Mouse (Mus musculus): ENCODE measurements around the gene Klrb1a.
A peak's percentile ranks its signal among the peaks of the same experiment; 100 is the strongest.

Gene Klrb1a

DNA sequence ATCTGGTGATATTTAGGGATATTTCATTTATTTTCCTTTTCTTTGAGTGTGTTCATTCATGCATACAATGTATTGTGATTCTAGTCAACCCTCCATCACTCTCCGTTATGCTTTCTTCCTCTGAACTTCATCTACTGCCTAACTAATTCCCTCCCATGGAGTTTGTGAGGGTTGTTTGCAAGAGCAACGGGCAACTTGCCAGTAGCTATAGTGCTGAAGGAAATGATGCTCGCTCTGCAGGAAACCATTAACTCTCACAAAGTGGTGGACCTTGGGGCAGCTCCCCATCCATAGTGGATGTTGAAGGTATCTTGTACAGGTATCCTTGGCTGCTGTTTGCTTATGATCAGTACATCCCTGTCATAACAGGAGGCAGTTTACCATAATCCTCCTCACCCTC lies 21.3 kb downstream of the Klrb1a start:
- no peak for DNase-seq (ENCODE audit: low read depth, low spot score)

DNA sequence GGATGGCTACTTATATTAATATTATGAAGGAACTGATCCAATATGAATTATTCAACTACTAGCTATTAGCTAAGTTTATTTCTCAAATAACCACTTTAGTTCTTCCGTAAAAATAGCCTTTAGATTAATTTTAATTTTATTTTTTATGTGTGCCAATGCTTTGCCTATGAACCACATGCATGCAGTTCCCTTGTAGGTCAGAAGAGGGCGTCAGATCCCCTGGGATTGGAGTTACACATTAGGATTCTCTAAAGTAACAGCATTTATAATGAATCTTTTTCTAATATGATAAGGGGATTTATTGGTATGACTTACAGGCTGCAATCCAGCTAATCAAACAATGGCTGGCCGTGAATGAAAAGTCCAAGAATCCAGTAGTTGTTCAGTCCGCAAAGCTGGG lies 23.8 kb downstream of the Klrb1a start:
- DNase-seq (ENCODE audit: low read depth, low spot score): no peak

DNA sequence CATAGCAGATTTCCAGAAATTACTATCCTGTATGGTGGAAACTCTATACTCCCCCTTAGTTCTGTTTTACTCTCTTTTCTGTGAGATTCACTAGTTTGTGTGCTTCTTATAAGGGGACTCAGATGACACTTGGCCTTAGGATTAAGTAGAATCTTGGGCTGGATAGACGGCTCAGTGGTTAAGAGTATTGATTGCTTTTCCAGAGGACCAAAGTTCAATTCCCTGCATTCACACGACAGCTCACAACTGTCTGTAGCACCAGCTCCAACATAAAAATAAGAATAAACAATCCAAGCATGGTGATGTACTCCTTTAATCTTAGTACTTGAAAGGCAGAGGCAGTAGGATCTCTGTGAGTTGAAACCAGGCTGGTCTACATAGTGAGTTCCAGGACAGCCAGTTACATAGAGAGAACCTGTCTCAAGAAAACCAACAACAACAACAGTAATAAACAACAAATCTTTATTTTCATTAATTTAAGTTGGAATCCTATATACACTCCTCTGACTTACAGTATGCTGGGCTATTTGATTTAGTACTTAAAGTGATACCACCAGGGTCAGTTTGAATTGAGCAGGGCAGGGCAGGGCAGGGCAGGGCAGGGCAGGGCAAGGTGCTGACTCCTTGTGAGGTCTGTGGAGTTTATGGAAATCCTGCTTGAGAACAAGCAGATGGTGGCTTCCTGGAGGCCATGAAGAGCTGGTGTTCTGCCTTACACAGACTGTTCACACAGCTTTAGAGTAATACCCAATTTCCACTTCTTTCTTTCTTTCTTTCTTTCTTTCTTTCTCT lies 24.9 kb downstream of the Klrb1a start:
- DNase-seq (ENCODE audit: low read depth, low spot score): no peak

DNA sequence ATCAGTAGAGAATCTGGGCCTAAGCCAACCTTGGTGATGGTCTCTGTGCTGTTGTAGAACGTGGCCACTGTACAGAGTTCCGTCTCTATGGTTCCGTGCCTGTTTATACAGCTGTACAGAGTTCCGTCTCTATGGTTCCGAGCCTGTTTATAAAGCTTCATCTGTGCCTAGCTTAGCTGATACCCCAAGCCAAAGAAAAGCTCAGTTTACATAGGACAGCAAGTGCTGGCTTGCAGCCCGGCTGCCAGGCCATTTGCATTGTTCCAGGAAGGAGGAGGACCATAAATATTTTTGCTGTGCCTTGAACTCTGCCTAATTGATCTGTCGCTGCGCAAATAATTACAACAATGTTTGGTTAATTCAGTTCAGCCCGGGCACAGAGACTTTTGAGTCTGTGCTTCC lies 26.2 kb downstream of the Klrb1a start:
- DNase-seq (ENCODE audit: low read depth, low spot score): peak; percentile 40

DNA sequence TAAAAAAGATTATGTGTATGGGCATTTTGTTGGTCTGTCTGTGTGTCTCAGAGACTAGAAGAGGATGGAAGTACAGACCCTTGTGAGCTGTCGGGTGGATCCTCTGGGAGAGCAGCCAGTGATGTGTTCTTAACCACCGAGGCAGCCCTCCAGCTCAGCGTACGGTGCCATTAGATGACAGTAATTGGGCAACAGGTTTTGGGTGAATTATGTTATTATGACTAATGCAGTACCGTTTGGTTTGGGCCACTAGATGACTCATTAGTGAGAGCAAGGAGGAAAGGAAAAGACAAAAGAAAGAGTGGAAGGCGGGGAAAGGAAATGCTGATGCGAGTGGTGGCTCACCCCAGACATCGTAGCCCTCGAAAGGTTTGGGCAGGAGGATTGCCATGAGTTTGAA lies 28.7 kb downstream of the Klrb1a start:
- DNase-seq (ENCODE audit: low read depth, low spot score): no peak

DNA sequence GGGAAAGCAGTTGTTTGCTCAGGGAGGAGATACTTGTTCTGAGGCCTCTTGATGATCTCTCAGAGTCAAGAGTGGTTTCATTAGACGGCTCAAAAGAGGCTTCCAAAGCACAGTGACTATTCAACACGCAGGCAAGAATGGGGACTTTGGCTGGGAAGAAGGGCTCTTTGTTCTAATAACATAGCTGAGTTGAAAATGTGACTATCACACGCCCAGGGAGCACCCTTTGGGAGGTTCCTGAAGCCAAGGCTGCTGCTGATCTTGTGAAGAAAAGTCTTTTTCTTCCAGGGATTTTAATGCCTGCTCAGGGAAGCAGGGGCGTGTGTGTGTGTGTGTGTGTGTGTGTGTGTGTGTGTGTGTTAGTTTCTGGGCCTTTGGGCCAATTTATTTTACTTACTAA lies 33.9 kb downstream of the Klrb1a start:
- no peak for DNase-seq (ENCODE audit: low read depth, low spot score)

DNA sequence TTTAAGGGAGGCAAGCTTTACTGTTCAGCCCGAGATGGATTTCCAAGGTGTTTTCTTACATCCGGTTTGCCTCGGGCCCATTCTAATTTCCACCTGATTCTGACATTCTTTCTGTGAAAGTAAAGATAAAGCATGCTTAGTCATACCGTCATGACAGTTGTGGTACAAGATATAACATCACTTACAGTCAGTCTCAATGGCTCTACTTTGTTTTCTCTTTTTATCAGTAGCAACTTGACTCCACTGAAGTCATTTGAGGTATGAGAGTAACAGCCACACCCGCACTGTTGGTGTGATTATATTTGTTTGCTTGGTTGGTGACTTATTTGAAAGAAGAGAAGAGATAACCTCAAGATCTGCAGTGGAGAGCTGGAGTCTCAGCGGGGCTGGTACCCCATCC lies 35.7 kb downstream of the Klrb1a start:
- DNase-seq (ENCODE audit: low read depth, low spot score): no peak

DNA sequence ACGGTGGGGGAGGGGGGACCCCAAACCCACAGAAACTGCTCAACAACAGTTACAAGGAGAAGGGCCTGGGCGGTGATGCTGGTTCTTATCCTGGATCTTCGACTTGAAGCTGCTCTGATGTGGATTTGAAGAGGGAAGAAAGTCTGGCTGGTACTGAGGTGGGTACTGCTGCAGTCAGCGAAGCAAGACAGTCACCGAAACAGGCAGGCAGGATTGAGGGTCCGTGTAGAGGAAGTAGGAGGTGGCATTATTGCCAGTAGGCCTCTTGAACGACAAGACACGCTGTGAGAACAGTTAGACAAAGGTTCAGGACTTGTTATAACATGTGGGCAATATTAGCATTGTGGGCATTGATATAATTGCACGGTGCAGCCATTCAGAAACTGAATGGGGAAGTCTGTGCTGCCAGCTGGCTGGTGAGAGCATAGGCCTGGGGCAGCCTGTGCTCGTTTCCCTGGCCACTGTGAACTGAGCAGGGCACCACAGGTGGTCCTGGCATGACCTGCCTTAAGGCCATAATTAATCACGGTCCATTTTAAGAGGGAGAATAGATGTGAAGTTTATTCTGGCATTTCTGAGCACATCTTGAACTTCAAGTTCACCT lies 37.6 kb downstream of the Klrb1a start:
- DNase-seq (ENCODE audit: low read depth, low spot score): no peak

DNA sequence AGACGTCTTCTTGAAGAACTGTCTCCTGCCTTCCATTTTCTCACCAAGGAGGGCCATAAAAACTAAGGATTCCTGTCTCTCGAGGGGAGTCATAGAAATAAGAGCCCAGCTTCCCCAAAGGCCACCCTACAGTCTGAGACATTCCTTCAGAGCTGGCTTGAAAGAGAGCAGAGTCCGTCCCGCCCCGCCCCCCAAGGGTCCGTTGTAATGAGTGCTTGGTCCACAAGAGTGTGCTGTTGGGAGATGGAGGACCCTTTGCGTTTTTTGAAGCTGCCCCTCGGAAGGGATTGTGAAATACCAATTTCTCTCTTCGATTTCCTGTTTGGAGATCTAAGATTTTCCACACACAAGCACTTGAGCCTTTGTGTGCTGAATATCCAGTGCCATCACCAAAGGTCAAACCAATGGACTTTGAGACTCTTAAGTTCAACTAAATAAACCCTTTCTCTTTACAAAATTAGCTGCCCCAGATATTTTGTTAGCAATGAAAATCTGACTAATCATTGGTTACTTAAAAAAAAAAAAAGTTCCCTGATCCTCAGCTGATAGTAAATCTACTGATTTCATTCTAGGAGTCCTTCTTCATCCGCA lies 39.2 kb downstream of the Klrb1a start:
- no peak for DNase-seq (ENCODE audit: low read depth, low spot score)

DNA sequence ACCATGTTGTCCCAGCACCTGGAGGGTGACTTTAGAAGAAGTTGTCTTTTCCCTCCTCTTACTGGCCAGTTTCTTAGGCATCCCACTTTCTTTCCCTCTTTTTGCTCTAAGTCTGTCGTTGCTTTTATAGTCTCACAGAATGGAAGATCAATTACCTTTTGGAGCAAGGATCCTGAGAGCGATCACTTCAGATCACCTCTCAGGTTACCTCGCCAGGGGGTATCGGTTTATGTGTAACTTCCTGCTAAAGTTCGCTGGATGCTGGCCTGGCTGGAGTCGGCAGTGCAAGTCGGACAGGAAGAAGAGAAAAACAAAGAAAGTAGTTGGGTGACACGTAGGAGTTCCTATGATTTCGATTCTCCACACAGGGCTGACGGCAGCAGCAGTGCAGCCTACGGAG lies 41.8 kb downstream of the Klrb1a start, which contains the start of gene A2ml1:
Gene A2ml1, minus strand, starts transcription at position 101 of the 400 bp plus-strand sequence.
- DNase-seq (ENCODE audit: low read depth, low spot score): no peak

DNA sequence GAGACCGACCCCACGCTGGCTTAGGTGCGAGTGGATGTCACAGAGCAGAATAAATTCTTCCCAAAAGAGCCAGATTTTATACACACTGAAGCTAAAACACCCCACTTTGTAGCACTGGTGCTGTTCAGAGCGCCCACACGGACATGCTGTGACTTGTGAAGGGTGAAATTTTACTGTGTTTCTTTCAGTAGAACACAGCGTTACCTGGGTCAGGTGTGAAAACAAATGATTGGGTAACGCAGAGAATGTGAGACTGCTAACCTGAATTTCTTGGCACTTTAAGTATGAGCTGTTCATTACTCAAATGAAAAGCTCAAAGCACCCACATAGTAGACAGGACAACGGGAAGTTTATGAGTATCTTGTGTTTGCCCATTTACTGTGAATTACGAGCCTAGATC lies 46.0 kb downstream of the Klrb1a start:
- no peak for DNase-seq (ENCODE audit: low read depth, low spot score)

DNA sequence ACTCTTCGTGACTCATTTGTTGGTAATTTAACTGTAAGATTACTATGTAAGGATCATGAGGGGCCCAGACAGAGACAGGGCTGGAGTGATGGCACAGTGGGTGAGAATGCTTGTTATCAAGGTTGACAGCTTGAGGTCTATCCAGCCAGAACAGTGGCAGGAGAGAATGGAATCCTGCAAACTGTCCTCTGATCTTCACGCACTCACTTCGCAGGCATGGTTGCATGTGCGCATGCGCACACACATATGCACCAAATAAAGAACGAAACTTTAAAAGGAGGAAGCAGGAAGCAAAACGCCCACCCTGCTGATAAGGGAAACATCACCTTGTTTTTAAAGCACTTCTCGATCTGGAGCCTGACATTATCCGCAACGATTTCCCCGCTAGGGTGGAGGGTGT lies 56.7 kb downstream of the Klrb1a start:
- DNase-seq (ENCODE audit: low read depth, low spot score): no peak
